Mouse (Mus musculus) embryonic facial prominence, embryonic 11.5 days (tissue): ENCODE measurements around the gene Asb6. TPM values are rescaled to one million over a fixed set of nuclear protein-coding genes. Genes with fewer than 3 reads are reported as not detected.

Experiments used
- ATAC-seq: fragments of 200-750 bp; cut with Nextera tagmentation; replicated peaks from 2 replicates; pipeline ENCODE4 v1.8.0; 2017; ENCODE audit warnings: low read depth; ENCODE audit not compliant: insufficient number of reproducible peaks, low FRiP score, low TSS enrichment
- DNase-seq: peaks from one replicate; pipeline ENCODE4 v3.0.0-alpha.2; 2015; ENCODE audit warnings: low spot score
- H3K27ac ChIP-seq: fragments of 300-500 bp; sonication (generic); replicated peaks from 2 replicates; pipeline ENCODE4 v1.5.1; 2014; ENCODE audit warnings: mild to moderate bottlenecking, low read depth, low read length, control low read depth
- H3K27me3 ChIP-seq: fragments of 300-500 bp; sonication (generic); 2 replicates; pipeline ENCODE4 v1.6.1; 2014; ENCODE audit warnings: mild to moderate bottlenecking, low read length, moderate library complexity, mixed read lengths; ENCODE audit not compliant: control insufficient read depth, insufficient read depth
- H3K36me3 ChIP-seq: fragments of 300-500 bp; sonication (generic); replicated peaks from 2 replicates; pipeline ENCODE4 v1.6.1; 2014; ENCODE audit warnings: low read depth, mild to moderate bottlenecking, low read length, moderate library complexity, mixed read lengths; ENCODE audit not compliant: control insufficient read depth, insufficient read depth
- H3K4me1 ChIP-seq: fragments of 300-500 bp; sonication (generic); 2 replicates; pipeline ENCODE4 v1.6.1; 2014; ENCODE audit warnings: low read length, mixed read lengths; ENCODE audit not compliant: control insufficient read depth, insufficient read depth
- H3K4me2 ChIP-seq: fragments of 300-500 bp; sonication (generic); 2 replicates; pipeline ENCODE4 v1.6.1; 2014; ENCODE audit warnings: low read depth, mild to moderate bottlenecking, control low read depth, low read length, moderate library complexity
- H3K4me3 ChIP-seq: fragments of 300-500 bp; sonication (generic); 2 replicates; pipeline ENCODE4 v1.5.1; 2014; ENCODE audit warnings: low read depth, low read length, control low read depth
- H3K9ac ChIP-seq: fragments of 300-500 bp; sonication (generic); replicated peaks from 2 replicates; pipeline ENCODE4 v1.6.1; 2014; ENCODE audit warnings: mild to moderate bottlenecking, control low read depth, low read length
- H3K9me3 ChIP-seq: fragments of 300-500 bp; sonication (generic); replicated peaks from 2 replicates; pipeline ENCODE4 v1.6.1; 2016; ENCODE audit warnings: mild to moderate bottlenecking, low read length, inconsistent platforms, mixed read lengths; ENCODE audit not compliant: control insufficient read depth
- WGBS: fragments of 180-500 bp; shearing (Covaris S2); extraction: QIAGEN DNeasy Blood & Tissue Kit; methylation state at CpG from one replicate; pipeline ENCODE4 v1.1.7; 2014; 5-methylcytosine and 5-hydroxymethylcytosine counted together
- polyA plus RNA-seq: library from polyadenylated mRNA; unstranded; fragments of >200 nt; fragmentation: Nextera tagmentation; extraction: Ambion mirVana; gene quantifications from 2 replicates; pipeline ENCODE4 v1.2.1, GENCODE M21; 2014

Asb6 gene
- 27.6 and 35.7 TPM in 2 replicates for polyA plus RNA-seq

- Histone ChIP-seq H3K36me3 (peaks cover 2% of the 10 kb centered on the region), H3K27me3 (no peaks in the 10 kb centered on the region), H3K4me1 (peaks cover 18% of the 10 kb centered on the region), H3K4me2 (no peak within 1 kb of the TSS), H3K9ac (no peak within 1 kb of the TSS), H3K27ac (0 out of 2 replicates have a peak within 1 kb of the TSS, but pooled peaks have one; percentile 6), H3K9me3 (no peaks in the 10 kb centered on the region), H3K4me3 (no peak within 1 kb of the TSS)
- ATAC-seq: no peak
- 8% methylated on average over 4 of the region's 4 CpGs for WGBS
- peak; percentile 50 for DNase-seq
Observed at GRCm38 (mm10) chr2:30830283-30830795, at the start of gene Asb6. TSS of gene Asb6 (minus strand) at chr2:30830333.

GRCm38 (mm10) chr2:30879481-30879880 lies 49.3 kb upstream of the Asb6 start:
- DNase-seq (no peak), ATAC-seq (no peak)
- H3K4me1 ChIP-seq: peaks cover 14% of the 10 kb centered on the region
- H3K9ac ChIP-seq: no peak overlapping the region
- H3K4me3 ChIP-seq: no peak overlapping the region
- no peaks in the 10 kb centered on the region for H3K9me3 ChIP-seq
- H3K36me3 ChIP-seq: 0 out of 2 replicates have a peak, but pooled peaks cover 4% of the 10 kb centered on the region
- H3K27me3 ChIP-seq: no peaks in the 10 kb centered on the region
- WGBS: 92% methylated on average over 15 of the region's 15 CpGs
- H3K4me2 ChIP-seq: no peak overlapping the region
- H3K27ac ChIP-seq: no peak overlapping the region

GRCm38 (mm10) chr2:30875621-30876432 lies 45.7 kb upstream of the Asb6 start:
- H3K27ac ChIP-seq: peak overlapping the region; percentile 76
- no peak overlapping the region for H3K9ac ChIP-seq
- WGBS: 30% methylated on average over 11 of the region's 11 CpGs
- DNase-seq: peak; percentile 66
- no peak overlapping the region for H3K4me2 ChIP-seq
- no peaks in the 10 kb centered on the region for H3K27me3 ChIP-seq
- H3K4me1 ChIP-seq: peaks cover 24% of the 10 kb centered on the region
- H3K4me3 ChIP-seq: no peak overlapping the region
- H3K9me3 ChIP-seq: no peaks in the 10 kb centered on the region
- 0 out of 2 replicates have a peak, but pooled peaks cover 4% of the 10 kb centered on the region for H3K36me3 ChIP-seq
- ATAC-seq: 0 out of 2 replicates have a peak, but pooled peaks have one; percentile 57

- H3K36me3 ChIP-seq: 0 out of 2 replicates have a peak, but pooled peaks cover 4% of the 10 kb centered on the region
- no peak overlapping the region for H3K4me2 ChIP-seq
- no peaks in the 10 kb centered on the region for H3K27me3 ChIP-seq
- H3K9me3 ChIP-seq: no peaks in the 10 kb centered on the region
- DNase-seq (no peak), ATAC-seq (no peak)
- H3K4me3 ChIP-seq: no peak overlapping the region
- no peak overlapping the region for H3K9ac ChIP-seq
- WGBS: 64% methylated on average over 7 of the region's 7 CpGs
- peaks cover 24% of the 10 kb centered on the region for H3K4me1 ChIP-seq
- H3K27ac ChIP-seq: peak overlapping the region; percentile 76
Observed at GRCm38 (mm10) chr2:30875096-30875495, 45.0 kb upstream of the Asb6 start.

- Histone ChIP-seq H3K9me3 (no peaks in the 10 kb centered on the region), H3K27ac (no peak overlapping the region), H3K4me3 (no peak overlapping the region), H3K27me3 (no peaks in the 10 kb centered on the region), H3K9ac (no peak overlapping the region), H3K36me3 (0 out of 2 replicates have a peak, but pooled peaks cover 4% of the 10 kb centered on the region), H3K4me2 (no peak overlapping the region), H3K4me1 (peaks cover 24% of the 10 kb centered on the region)
- DNase-seq (no peak), ATAC-seq (no peak)
- WGBS: 33% methylated on average over 10 of the region's 10 CpGs
Observed at GRCm38 (mm10) chr2:30874445-30874844, 44.3 kb upstream of the Asb6 start.

GRCm38 (mm10) chr2:30872669-30873068 lies 42.5 kb upstream of the Asb6 start:
- H3K4me2 ChIP-seq: no peak overlapping the region

GRCm38 (mm10) chr2:30870863-30871262 lies 40.7 kb upstream of the Asb6 start:
- DNase-seq (no peak), ATAC-seq (no peak)
- H3K4me1 ChIP-seq: peaks cover 18% of the 10 kb centered on the region
- no peak overlapping the region; the same call in 1 of the 2 replicates for H3K9ac ChIP-seq
- 71% methylated on average over 8 of the region's 8 CpGs for WGBS
- H3K4me3 ChIP-seq: no peak overlapping the region
- no peaks in the 10 kb centered on the region for H3K9me3 ChIP-seq
- H3K36me3 ChIP-seq: no peaks in the 10 kb centered on the region
- H3K27me3 ChIP-seq: no peaks in the 10 kb centered on the region
- H3K27ac ChIP-seq: 0 out of 2 replicates have a peak overlapping the region, but pooled peaks have one; percentile 28
- no peak overlapping the region for H3K4me2 ChIP-seq

More at GRCm38 (mm10) chr2:30872669-30873068, 42.5 kb upstream of the Asb6 start:
- peak overlapping the region; percentile 86 for H3K27ac ChIP-seq
- 53% methylated on average over 6 of the region's 6 CpGs for WGBS
- ATAC-seq (0 out of 2 replicates have a peak, but pooled peaks have one; percentile 40), DNase-seq (peak; percentile 90)
- peak overlapping the region; percentile 22; the same call in 1 of the 2 replicates for H3K9ac ChIP-seq
- no peaks in the 10 kb centered on the region for H3K27me3 ChIP-seq
- H3K9me3 ChIP-seq: no peaks in the 10 kb centered on the region
- no peak overlapping the region for H3K4me3 ChIP-seq
- H3K4me1 ChIP-seq: peaks cover 24% of the 10 kb centered on the region
- no peaks in the 10 kb centered on the region for H3K36me3 ChIP-seq

- peaks cover 13% of the 10 kb centered on the region for H3K4me1 ChIP-seq
- no peak overlapping the region for H3K9ac ChIP-seq
- WGBS: 34% methylated on average over 3 of the region's 3 CpGs
- no peak overlapping the region for H3K4me3 ChIP-seq
- no peaks in the 10 kb centered on the region for H3K9me3 ChIP-seq
- no peaks in the 10 kb centered on the region for H3K36me3 ChIP-seq
- ATAC-seq: 0 out of 2 replicates have a peak, but pooled peaks have one; percentile 40
- H3K4me2 ChIP-seq: no peak overlapping the region; the same call in 1 of the 2 replicates
- H3K27me3 ChIP-seq: no peaks in the 10 kb centered on the region
- no peak for DNase-seq
- H3K27ac ChIP-seq: peak overlapping the region; percentile 60
Observed at GRCm38 (mm10) chr2:30865426-30865825, 35.3 kb upstream of the Asb6 start.
